Mouse (Mus musculus) liver, postnatal 0 days (tissue): ENCODE results near the gene Fam183b. TPM values are rescaled to one million over a fixed set of nuclear protein-coding genes. Genes with fewer than 3 reads are reported as not detected.

Source experiments
- ATAC-seq: fragments of 200-750 bp; cut with Nextera tagmentation; 2 replicates; pipeline ENCODE4 v1.8.0; 2017; ENCODE audit warnings: mild to moderate bottlenecking, moderate library complexity
- DNase-seq: peaks from one replicate; pipeline ENCODE4 v3.0.0-alpha.2; 2016
- H3K27ac ChIP-seq: fragments of 300-500 bp; sonication (generic); 2 replicates; pipeline ENCODE4 v1.5.1; 2014; ENCODE audit warnings: antibody characterized with exemption, moderate library complexity, mild to moderate bottlenecking, low read depth
- H3K27me3 ChIP-seq: fragments of 300-500 bp; sonication (generic); 2 replicates; pipeline ENCODE4 v1.6.1; 2014; ENCODE audit warnings: low read length, control low read depth, mixed read lengths; ENCODE audit not compliant: insufficient read depth
- H3K36me3 ChIP-seq: fragments of 300-500 bp; sonication (generic); replicated peaks from 2 replicates; pipeline ENCODE4 v1.6.1; 2014; ENCODE audit warnings: mild to moderate bottlenecking, control low read depth, low read length, moderate library complexity, mixed read lengths; ENCODE audit not compliant: insufficient read depth
- H3K4me1 ChIP-seq: fragments of 300-500 bp; sonication (generic); 2 replicates; pipeline ENCODE4 v1.6.1; 2014; ENCODE audit warnings: antibody characterized with exemption, mild to moderate bottlenecking, control low read depth; ENCODE audit not compliant: insufficient read depth
- H3K4me2 ChIP-seq: fragments of 300-500 bp; sonication (generic); 2 replicates; pipeline ENCODE4 v1.6.1; 2014; ENCODE audit warnings: low read depth, mild to moderate bottlenecking, low read length, moderate library complexity, mixed read lengths
- H3K4me3 ChIP-seq: fragments of 300-500 bp; sonication (generic); 2 replicates; pipeline ENCODE4 v1.5.1; 2014; ENCODE audit warnings: low read depth, low read length
- H3K9ac ChIP-seq: fragments of 300-500 bp; sonication (generic); replicated peaks from 2 replicates; pipeline ENCODE4 v1.6.1; 2014; ENCODE audit warnings: mild to moderate bottlenecking, moderate library complexity
- H3K9me3 ChIP-seq: fragments of 300-500 bp; sonication (generic); 2 replicates; pipeline ENCODE4 v1.6.1; 2016; ENCODE audit warnings: mild to moderate bottlenecking, control low read depth, low read length, mixed read lengths
- CTCF ChIP-seq: sonication (generic); IDR thresholded peaks from 2 replicates; pipeline ENCODE4 v1.5.1; 2016; ENCODE audit warnings: antibody characterized with exemption, low read depth
- EP300 ChIP-seq: IDR thresholded peaks from 2 replicates; pipeline ENCODE4 v1.6.1; 2016; ENCODE audit warnings: antibody characterized with exemption, low read depth, mild to moderate bottlenecking
- WGBS: fragments of 180-500 bp; shearing (Covaris S2); extraction: QIAGEN DNeasy Blood & Tissue Kit; methylation state at CpG from one replicate; pipeline ENCODE4 v1.1.7; 2014; ENCODE audit not compliant: insufficient replicate concordance; 5-methylcytosine and 5-hydroxymethylcytosine counted together
- polyA plus RNA-seq: library from polyadenylated mRNA; unstranded; fragments of >200 nt; fragmentation: Nextera tagmentation; extraction: Ambion mirVana; gene quantifications from 2 replicates; pipeline ENCODE4 v1.2.1, GENCODE M21; 2015

Fam183b gene
- polyA plus RNA-seq, 1 experiment from 2014 or later, result not detected

DNA sequence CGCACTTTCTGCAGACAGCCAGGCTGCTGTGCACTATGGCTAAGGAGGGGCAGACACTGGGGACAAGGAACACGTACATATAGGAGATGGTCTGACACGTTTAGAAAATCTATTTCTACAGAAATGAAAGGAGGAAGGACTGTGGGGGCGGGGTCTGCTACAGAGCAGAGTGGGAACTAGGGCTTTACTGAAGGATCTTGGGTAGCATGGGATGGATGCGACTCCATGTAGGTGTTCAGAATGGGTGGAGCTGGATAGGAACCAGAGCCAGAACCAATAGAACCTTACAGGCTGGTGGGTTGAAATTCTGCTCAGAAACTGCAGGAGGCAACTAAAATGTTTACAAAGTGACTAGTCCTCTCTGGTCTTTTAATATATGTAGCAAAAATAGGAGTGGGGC lies 2.0 kb downstream of the Fam183b start:
- Histone ChIP-seq H3K4me3 (no peak overlapping the region), H3K9ac (no peak overlapping the region), H3K27ac (no peak overlapping the region), H3K4me1 (peaks cover 3% of the 10 kb centered on the region; the same call in 1 of the 2 replicates), H3K36me3 (no peaks in the 10 kb centered on the region), H3K4me2 (no peak overlapping the region), H3K27me3 (no peaks in the 10 kb centered on the region), H3K9me3 (no peaks in the 10 kb centered on the region)
- WGBS, result 56% methylated on average over 5 of the region's 5 CpGs
- no peak for ATAC-seq
- TF ChIP-seq CTCF, result no peak
- TF ChIP-seq EP300, result no peak
- DNase-seq, result no peak

- 69% methylated on average over 7 of the region's 7 CpGs for WGBS
Measured at GRCm38 (mm10) chr11:58796850-58797249, 4.9 kb downstream of the Fam183b start.

DNA sequence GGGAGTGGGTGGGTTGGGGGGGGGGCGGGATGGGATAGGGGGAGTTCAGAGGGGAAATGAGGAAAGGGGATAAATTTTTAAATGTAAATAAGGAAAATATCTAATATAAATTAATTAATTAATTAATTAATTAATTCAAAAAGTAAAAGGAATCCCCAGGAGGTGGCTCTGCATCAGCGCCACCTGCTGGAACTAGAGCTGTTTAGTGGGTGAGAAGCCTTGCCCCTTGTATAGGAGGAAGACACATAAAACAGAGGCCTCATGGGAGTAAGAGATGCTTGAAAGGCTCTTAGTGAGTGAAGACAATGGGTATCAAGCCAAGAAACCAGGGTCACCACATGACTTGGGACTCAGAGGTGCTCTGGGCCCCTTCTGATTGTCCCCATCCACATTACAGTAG lies 5.9 kb downstream of the Fam183b start:
- DNase-seq (no peak), ATAC-seq (no peak)
- H3K27me3 ChIP-seq, result no peaks in the 10 kb centered on the region

More at GRCm38 (mm10) chr11:58796850-58797249, 4.9 kb downstream of the Fam183b start:
- H3K27me3 ChIP-seq, result no peaks in the 10 kb centered on the region
- H3K4me3 ChIP-seq, result no peak overlapping the region
- ATAC-seq, result no peak
- no peak overlapping the region for H3K27ac ChIP-seq
- H3K4me2 ChIP-seq, result no peak overlapping the region
- DNase-seq, result no peak
- no peaks in the 10 kb centered on the region for H3K36me3 ChIP-seq
- no peaks in the 10 kb centered on the region for H3K9me3 ChIP-seq
- no peak for TF ChIP-seq EP300
- TF ChIP-seq CTCF, result no peak
- no peak overlapping the region for H3K9ac ChIP-seq
- H3K4me1 ChIP-seq, result peaks cover 2% of the 10 kb centered on the region; the same call in 1 of the 2 replicates

DNA sequence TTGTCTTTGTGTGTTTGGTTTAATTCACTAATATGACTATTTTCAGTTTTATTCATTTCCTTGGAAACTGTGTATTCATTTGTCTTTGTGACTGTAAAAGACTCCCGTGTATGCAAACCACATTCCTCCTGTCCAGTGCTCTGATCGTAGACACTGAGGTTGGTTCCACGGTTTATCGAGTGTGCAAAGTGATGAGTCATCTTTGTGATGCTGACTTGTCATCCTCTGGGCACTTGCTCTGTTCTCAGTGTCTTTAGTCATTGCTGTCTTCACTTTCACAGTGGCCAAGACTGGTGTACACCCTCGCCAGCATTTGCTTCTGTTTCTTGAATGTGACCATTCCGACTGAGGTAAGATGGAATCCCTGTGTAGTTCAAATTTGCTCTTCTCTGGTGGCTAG lies 11.1 kb downstream of the Fam183b start:
- no peak overlapping the region for H3K4me3 ChIP-seq
- H3K4me2 ChIP-seq, result no peak overlapping the region
- H3K9me3 ChIP-seq, result no peaks in the 10 kb centered on the region
- H3K4me1 ChIP-seq, result no peaks in the 10 kb centered on the region
- DNase-seq (no peak), ATAC-seq (no peak)
- no peak overlapping the region for H3K27ac ChIP-seq
- WGBS, result 62% methylated on average over 6 of the region's 6 CpGs
- H3K36me3 ChIP-seq, result no peaks in the 10 kb centered on the region
- TF ChIP-seq CTCF, result no peak
- no peak for TF ChIP-seq EP300
- no peak overlapping the region for H3K9ac ChIP-seq
- no peaks in the 10 kb centered on the region for H3K27me3 ChIP-seq

More for the DNA sequence above, 5.9 kb downstream of the Fam183b start:
- TF ChIP-seq CTCF, result 0 out of 2 replicates have a peak, but pooled peaks have one; percentile 4
- TF ChIP-seq EP300, result no peak
- Histone ChIP-seq H3K4me2 (no peak overlapping the region), H3K4me3 (no peak overlapping the region), H3K9me3 (no peaks in the 10 kb centered on the region), H3K4me1 (no peaks in the 10 kb centered on the region), H3K36me3 (no peaks in the 10 kb centered on the region), H3K9ac (no peak overlapping the region), H3K27ac (no peak overlapping the region)
- 87% methylated on average over 2 of the region's 2 CpGs for WGBS

DNA sequence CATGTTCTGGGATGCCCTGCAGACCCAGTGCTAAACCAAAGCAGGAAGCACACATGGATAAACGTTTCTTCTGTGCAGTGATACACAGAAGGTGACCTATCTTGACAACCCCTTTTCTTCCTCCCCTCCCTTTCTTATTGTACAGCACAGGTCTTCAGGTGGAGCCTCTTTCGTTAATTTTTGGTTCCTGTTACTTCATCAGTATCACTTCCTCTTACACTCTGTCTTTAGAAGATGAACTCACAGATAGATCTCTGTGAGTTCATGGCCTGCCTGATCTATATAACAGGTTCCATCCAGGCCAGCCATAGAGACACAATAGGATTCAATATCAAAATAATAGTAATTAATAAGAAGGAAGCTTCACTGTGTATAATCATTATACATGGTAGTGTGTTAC lies 11.7 kb downstream of the Fam183b start:
- Histone ChIP-seq H3K9ac (no peak overlapping the region), H3K9me3 (no peaks in the 10 kb centered on the region), H3K36me3 (no peaks in the 10 kb centered on the region), H3K4me1 (no peaks in the 10 kb centered on the region), H3K4me3 (no peak overlapping the region), H3K27ac (no peak overlapping the region), H3K4me2 (no peak overlapping the region), H3K27me3 (no peaks in the 10 kb centered on the region)
- 21% methylated on average over 2 of the region's 2 CpGs for WGBS
- no peak for TF ChIP-seq CTCF
- no peak for TF ChIP-seq EP300
- DNase-seq (no peak), ATAC-seq (no peak)

DNA sequence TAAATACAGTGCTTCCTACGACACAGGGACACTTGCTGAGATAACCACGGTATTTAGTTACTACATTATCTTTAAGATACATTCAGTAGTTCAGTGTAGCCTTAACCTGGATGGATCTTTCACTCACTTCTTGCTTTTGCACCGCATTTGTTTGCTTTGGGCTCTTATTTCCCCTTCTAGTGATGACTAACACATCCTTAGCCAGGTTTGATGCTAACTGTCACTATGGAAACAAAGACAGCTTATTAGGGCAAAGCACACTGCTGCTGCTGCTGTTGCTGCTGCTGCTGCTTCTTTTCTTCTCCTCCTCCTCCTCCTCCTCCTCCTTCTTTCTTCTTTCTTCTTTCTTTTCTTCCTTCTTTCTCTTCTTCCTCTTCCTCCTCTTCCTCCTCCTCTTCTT lies 12.2 kb downstream of the Fam183b start:
- TF ChIP-seq CTCF (no peak), EP300 (no peak)
- no peak for ATAC-seq

DNA sequence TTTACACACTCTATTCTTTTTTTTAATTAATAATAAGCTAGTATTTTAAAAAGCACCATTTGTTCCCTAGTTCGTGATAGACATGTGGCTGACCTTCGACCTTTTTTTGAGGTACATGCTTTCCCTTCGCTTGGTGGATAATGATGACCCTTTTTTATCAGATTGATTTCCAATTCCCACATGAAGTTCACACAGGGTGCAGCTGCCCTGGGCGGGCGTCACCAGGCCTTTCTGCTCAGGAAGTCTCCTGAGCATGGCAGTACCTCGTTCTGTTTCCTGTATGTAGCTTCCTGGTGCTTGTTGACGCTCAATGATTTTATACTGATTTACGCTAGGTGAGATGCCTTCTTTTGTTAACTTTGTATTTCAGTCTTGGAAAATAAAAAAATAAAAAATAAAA lies 13.4 kb downstream of the Fam183b start:
- H3K27me3 ChIP-seq, result no peaks in the 10 kb centered on the region
- 51% methylated on average over 8 of the region's 8 CpGs for WGBS
- DNase-seq (no peak), ATAC-seq (no peak)
- H3K4me2 ChIP-seq, result no peak overlapping the region
- H3K27ac ChIP-seq, result no peak overlapping the region
- TF ChIP-seq EP300 (no peak), CTCF (no peak)
- no peaks in the 10 kb centered on the region for H3K4me1 ChIP-seq
- no peaks in the 10 kb centered on the region for H3K9me3 ChIP-seq
- H3K9ac ChIP-seq, result no peak overlapping the region
- H3K4me3 ChIP-seq, result no peak overlapping the region
- no peaks in the 10 kb centered on the region for H3K36me3 ChIP-seq

More for the DNA sequence above, 12.2 kb downstream of the Fam183b start:
- Histone ChIP-seq H3K9ac (no peak overlapping the region), H3K27ac (no peak overlapping the region), H3K4me3 (no peak overlapping the region), H3K4me2 (no peak overlapping the region), H3K4me1 (no peaks in the 10 kb centered on the region), H3K27me3 (no peaks in the 10 kb centered on the region), H3K36me3 (no peaks in the 10 kb centered on the region), H3K9me3 (no peaks in the 10 kb centered on the region)
- WGBS, result 38% methylated on average over 3 of the region's 3 CpGs
- no peak for DNase-seq
